Comparison of ENCODE assay signal across 13 mouse cellular contexts in the genomic region with DNA sequence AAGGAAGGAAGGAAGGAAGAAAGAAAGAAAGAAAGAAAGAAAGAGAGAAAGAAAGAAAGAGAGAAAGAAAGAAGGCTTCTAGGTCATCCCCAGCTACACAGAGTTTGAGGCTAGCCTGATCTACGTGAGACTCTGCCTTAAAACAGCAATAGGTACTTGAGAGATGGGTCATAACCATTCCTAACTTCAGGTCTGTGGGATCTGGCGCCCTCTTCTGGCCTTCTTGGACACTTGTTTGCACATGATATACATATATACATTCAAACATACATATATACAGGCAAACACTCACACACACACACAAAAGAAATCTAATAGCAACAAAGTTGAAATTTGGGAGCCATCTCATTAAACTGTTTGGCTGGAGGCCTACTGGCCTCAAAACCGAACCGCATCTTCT. TPM values are rescaled to one million over a fixed set of nuclear protein-coding genes. Genes with fewer than 3 reads are reported as not detected.
DNase-seq lines count a peak whose midpoint lies in the region; ATAC-seq and TF ChIP-seq lines count a peak whose summit lies in the region.
"Had no signal": no experiment of that assay in that cellular context is flagged by ENCODE, and none has a peak within 500 bp of the region (broad histone marks: within the 10 kb centered on the region; RNA-seq: fewer than 3 reads in every experiment).

No protein-coding gene starts in this region.

- no peak overlapping the region for H3K4me2 ChIP-seq in midbrain, postnatal 0 days (ENCODE audit: low read depth, low read length, poor library complexity, severe bottlenecking)
- no peak overlapping the region for H3K4me2 ChIP-seq in midbrain, embryonic 16.5 days (ENCODE audit: low read length)
- H3K4me2 ChIP-seq: embryonic facial prominence, embryonic 13.5 days had no signal

- H3K4me3 ChIP-seq in gastrocnemius, adult 2 months, result no peak overlapping the region
- no peak overlapping the region for H3K4me3 ChIP-seq in midbrain, postnatal 0 days (ENCODE audit: low read depth, low read length)
- H3K4me3 ChIP-seq in midbrain, embryonic 16.5 days (ENCODE audit: low read depth, low read length), result no peak overlapping the region
- H3K4me3 ChIP-seq: embryonic facial prominence, embryonic 13.5 days; myocyte had no signal

- no peak for DNase-seq in gastrocnemius, adult 2 months
- DNase-seq in gastrocnemius, adult 8-10 months (ENCODE audit: low spot score in 2 of 2), result no peak
- DNase-seq in midbrain, postnatal 0 days (ENCODE audit: low spot score), result peak; percentile 19
- DNase-seq in adrenal gland, postnatal 25 days, result peak; percentile 52
- DNase-seq in thymus, postnatal 36 days, result peak; percentile 41 to 50
- DNase-seq in right cerebral cortex, postnatal 36 days (ENCODE audit: low spot score in 2 of 2), result no peak
- DNase-seq: gastrocnemius, postnatal 14 days had no signal

- 0 out of 2 replicates have a peak, but pooled peaks cover 5% of the 10 kb centered on the region for H3K27me3 ChIP-seq in midbrain, postnatal 0 days (ENCODE audit: insufficient read depth, low read length)
- H3K27me3 ChIP-seq in midbrain, embryonic 16.5 days (ENCODE audit: control insufficient read depth, insufficient read depth, low read depth, low read length), result no peaks in the 10 kb centered on the region

- intact Hi-C loops in gastrocnemius, adult 2 months (cut with DNase I), result no loop called here

- no peaks in the 10 kb centered on the region for H3K9me3 ChIP-seq in midbrain, postnatal 0 days (ENCODE audit: low read length)
- no peaks in the 10 kb centered on the region for H3K9me3 ChIP-seq in midbrain, embryonic 16.5 days (replicated peaks; ENCODE audit: control insufficient read depth, low read length, poor library complexity, severe bottlenecking)
- H3K9me3 ChIP-seq: embryonic facial prominence, embryonic 13.5 days had no signal

- ATAC-seq in midbrain, postnatal 0 days (ENCODE audit: low FRiP score), result no peak
- ATAC-seq in midbrain, embryonic 16.5 days, result no peak
- ATAC-seq in inflammation-experienced regulatory T-cells, adult 6 months, result no peak
- ATAC-seq: activated CD4-positive, CD25-positive, alpha-beta regulatory T cell, adult 4 months; intestine, embryonic 16.5 days had no signal

- H3K27ac ChIP-seq in gastrocnemius, adult 2 months, result no peak overlapping the region
- no peak overlapping the region for H3K27ac ChIP-seq in midbrain, postnatal 0 days (ENCODE audit: low read depth, low read length)
- H3K27ac ChIP-seq in midbrain, embryonic 16.5 days (ENCODE audit: low read length), result no peak overlapping the region
- H3K27ac ChIP-seq: embryonic facial prominence, embryonic 13.5 days had no signal

- TF ChIP-seq CTCF in gastrocnemius, adult 2 months (IDR thresholded peaks at IDR 0.05), result peak; percentile 51
- peak; percentile 61 for TF ChIP-seq CTCF in midbrain, postnatal 0 days (IDR thresholded peaks at IDR 0.05)

- no peaks in the 10 kb centered on the region for H3K4me1 ChIP-seq in midbrain, postnatal 0 days (ENCODE audit: insufficient read depth, low read length)
- no peaks in the 10 kb centered on the region; the same call in 1 of the 2 replicates for H3K4me1 ChIP-seq in midbrain, embryonic 16.5 days (ENCODE audit: control insufficient read depth, insufficient read depth, low read length)

- no peaks in the 10 kb centered on the region for H3K36me3 ChIP-seq in midbrain, postnatal 0 days (ENCODE audit: insufficient read depth, low read length)
- no peaks in the 10 kb centered on the region for H3K36me3 ChIP-seq in midbrain, embryonic 16.5 days (ENCODE audit: control insufficient read depth, insufficient read depth, low read length)
- H3K36me3 ChIP-seq: embryonic facial prominence, embryonic 13.5 days had no signal

- 62% methylated on average over 4 of the region's 4 CpGs for WGBS in midbrain, postnatal 0 days
- WGBS in midbrain, embryonic 16.5 days, result 73% methylated on average over 4 of the region's 4 CpGs

- no peak overlapping the region for H3K9ac ChIP-seq in midbrain, postnatal 0 days (replicated peaks; ENCODE audit: low read length, poor library complexity, severe bottlenecking)
- H3K9ac ChIP-seq in midbrain, embryonic 16.5 days (ENCODE audit: low read depth, low read length), result no peak overlapping the region
- H3K9ac ChIP-seq: embryonic facial prominence, embryonic 13.5 days had no signal

RNA-seq across cellular contexts. Expression of gene Tulp1, which starts 19.3 kb away (rescaled TPM):
- total RNA-seq in gastrocnemius, adult 2 months (2021), result not detected
- not detected for total RNA-seq in gastrocnemius, adult 8-10 months (2022)
- 0.80 and 1.0 TPM in 2 replicates for total RNA-seq in midbrain, postnatal 0 days (2014; rRNA removed)
- 1.1 TPM in 2 replicates for polyA plus RNA-seq in midbrain, postnatal 0 days (2015; fragmentation: Nextera tagmentation; extraction: Ambion mirVana)
- polyA plus RNA-seq in midbrain, embryonic 16.5 days (2015; fragmentation: Nextera tagmentation; extraction: Ambion mirVana), result 1.4 and 1.7 TPM in 2 replicates
- total RNA-seq in adrenal gland, postnatal 25 days (2021), result not detected in 2 replicates
- polyA plus RNA-seq in inflammation-experienced regulatory T-cells, adult 6 months (2017; shearing (Covaris generic)), result under 1 TPM in 2 of 3 experiments, not detected in 1; 0.24 to 0.39 TPM
- total RNA-seq: gastrocnemius, postnatal 14 days had no signal
- polyA plus RNA-seq: activated CD4-positive, CD25-positive, alpha-beta regulatory T cell, adult 4 months; myocyte had no signal

RNA-seq across cellular contexts. Expression of gene Tead3, which starts 33.7 kb away (rescaled TPM):
- total RNA-seq in gastrocnemius, adult 2 months (2021), result 1 to 10 TPM; 6.9 to 7.4 TPM
- 1 to 10 TPM; 3.2 to 5.7 (median 4.5) TPM for total RNA-seq in gastrocnemius, adult 8-10 months (2022)
- 4.8 and 5.4 TPM in 2 replicates for total RNA-seq in midbrain, postnatal 0 days (2014; rRNA removed)
- polyA plus RNA-seq in midbrain, postnatal 0 days (2015; fragmentation: Nextera tagmentation; extraction: Ambion mirVana), result 1.2 and 1.3 TPM in 2 replicates
- polyA plus RNA-seq in midbrain, embryonic 16.5 days (2015; fragmentation: Nextera tagmentation; extraction: Ambion mirVana), result 1.3 and 1.4 TPM in 2 replicates
- total RNA-seq in adrenal gland, postnatal 25 days (2021), result 10.4 and 13.6 TPM in 2 replicates
- polyA plus RNA-seq in inflammation-experienced regulatory T-cells, adult 6 months (2017; shearing (Covaris generic)), result not detected
- polyA plus RNA-seq: activated CD4-positive, CD25-positive, alpha-beta regulatory T cell, adult 4 months had no signal

RNA-seq across cellular contexts. Expression of gene Rpl10a, which starts 56.0 kb away (rescaled TPM):
- total RNA-seq in gastrocnemius, adult 2 months (2021), result 100 to 1,000 TPM; 382 to 410 TPM
- total RNA-seq in gastrocnemius, adult 8-10 months (2022), result 100 to 1,000 TPM; 377 to 515 (median 422) TPM
- total RNA-seq in midbrain, postnatal 0 days (2014; rRNA removed), result 810 and 1,016 TPM in 2 replicates
- polyA plus RNA-seq in midbrain, postnatal 0 days (2015; fragmentation: Nextera tagmentation; extraction: Ambion mirVana), result 347 and 365 TPM in 2 replicates
- polyA plus RNA-seq in midbrain, embryonic 16.5 days (2015; fragmentation: Nextera tagmentation; extraction: Ambion mirVana), result 304 and 312 TPM in 2 replicates
- total RNA-seq in adrenal gland, postnatal 25 days (2021), result 789 and 848 TPM in 2 replicates
- 100 to 1,000 TPM; 514 to 941 (median 691) TPM for polyA plus RNA-seq in inflammation-experienced regulatory T-cells, adult 6 months (2017; shearing (Covaris generic))

Comparison
In these comparisons a context has a peak if more than half of its experiments do, and no peak if none do; other contexts are left out.
1. DNase-seq: peak in midbrain, postnatal 0 days (single experiment), adrenal gland, postnatal 25 days (single experiment) and thymus, postnatal 36 days (2 of 2); none in gastrocnemius, adult 2 months (single experiment), gastrocnemius, adult 8-10 months (0 of 2) and right cerebral cortex, postnatal 36 days (0 of 2).